Mouse (Mus musculus) hindbrain, embryonic 14.5 days (tissue): Measurements from ENCODE around the gene P2ry12. TPM values are rescaled to one million over a fixed set of nuclear protein-coding genes. Genes with fewer than 3 reads are reported as not detected.
A peak's percentile ranks its signal among the peaks of the same experiment; 100 is the strongest.

Experiments used
- ATAC-seq: fragments of 200-750 bp; cut with Nextera tagmentation; 2 replicates; pipeline ENCODE4 v1.8.0; 2017; ENCODE audit warnings: moderate number of reproducible peaks, mild to moderate bottlenecking, moderate TSS enrichment, moderate library complexity; ENCODE audit not compliant: low FRiP score
- DNase-seq: peaks from one replicate; pipeline ENCODE4 v3.0.0-alpha.2; 2015; ENCODE audit warnings: low spot score
- H3K27ac ChIP-seq: fragments of 300-500 bp; sonication (generic); 2 replicates; pipeline ENCODE4 v1.5.1; 2014; ENCODE audit warnings: mild to moderate bottlenecking, moderate library complexity
- H3K27me3 ChIP-seq: fragments of 300-500 bp; sonication (generic); 2 replicates; pipeline ENCODE4 v1.6.1; 2014; ENCODE audit warnings: mild to moderate bottlenecking, low read length, mixed read lengths; ENCODE audit not compliant: control insufficient read depth, insufficient read depth
- H3K36me3 ChIP-seq: fragments of 300-500 bp; sonication (generic); replicated peaks from 2 replicates; pipeline ENCODE4 v1.6.1; 2014; ENCODE audit not compliant: control insufficient read depth, insufficient read depth
- H3K4me1 ChIP-seq: fragments of 300-500 bp; sonication (generic); replicated peaks from 2 replicates; pipeline ENCODE4 v1.6.1; 2014; ENCODE audit warnings: antibody characterized with exemption, low read length, mixed read lengths; ENCODE audit not compliant: control insufficient read depth, insufficient read depth
- H3K4me2 ChIP-seq: fragments of 300-500 bp; sonication (generic); replicated peaks from 2 replicates; pipeline ENCODE4 v1.6.1; 2014; ENCODE audit warnings: mild to moderate bottlenecking, moderate library complexity
- H3K4me3 ChIP-seq: fragments of 300-500 bp; sonication (generic); replicated peaks from 2 replicates; pipeline ENCODE4 v1.5.1; 2014; ENCODE audit warnings: mild to moderate bottlenecking, low read length
- H3K9ac ChIP-seq: fragments of 300-500 bp; sonication (generic); 2 replicates; pipeline ENCODE4 v1.6.1; 2014
- H3K9me3 ChIP-seq: fragments of 300-500 bp; sonication (generic); 2 replicates; pipeline ENCODE4 v1.6.1; 2016; ENCODE audit warnings: low read length; ENCODE audit not compliant: control insufficient read depth
- WGBS: fragments of 180-500 bp; shearing (Covaris S2); extraction: QIAGEN DNeasy Blood & Tissue Kit; methylation state at CpG from one replicate; pipeline ENCODE4 v1.1.7; 2014; 5-methylcytosine and 5-hydroxymethylcytosine counted together
- polyA plus RNA-seq: library from polyadenylated mRNA; unstranded; fragments of >200 nt; fragmentation: Nextera tagmentation; extraction: Ambion mirVana; gene quantifications from 2 replicates; pipeline ENCODE4 v1.2.1, GENCODE M21; 2014

P2ry12 gene
- polyA plus RNA-seq, 1 experiment from 2014 or later: 10.0 TPM

- no peak overlapping the region for H3K27ac ChIP-seq
- no peak for ATAC-seq
- 94% methylated on average over 3 of the region's 3 CpGs for WGBS
- no peaks in the 10 kb centered on the region for H3K27me3 ChIP-seq
- no peak overlapping the region for H3K4me3 ChIP-seq
- no peaks in the 10 kb centered on the region; the same call in 1 of the 2 replicates for H3K36me3 ChIP-seq
- H3K9me3 ChIP-seq: no peaks in the 10 kb centered on the region
- H3K9ac ChIP-seq: no peak overlapping the region
- no peak overlapping the region for H3K4me2 ChIP-seq
- no peaks in the 10 kb centered on the region for H3K4me1 ChIP-seq
- no peak for DNase-seq
These were observed 15.5 kb upstream of the P2ry12 start for GRCm38 (mm10) chr3:59278254-59278533.

- Histone ChIP-seq H3K4me1 (no peaks in the 10 kb centered on the region), H3K9me3 (no peaks in the 10 kb centered on the region), H3K4me2 (no peak overlapping the region), H3K27ac (no peak overlapping the region), H3K27me3 (no peaks in the 10 kb centered on the region), H3K36me3 (no peaks in the 10 kb centered on the region; the same call in 1 of the 2 replicates), H3K9ac (no peak overlapping the region), H3K4me3 (no peak overlapping the region)
- WGBS: 5% methylated on average over 3 of the region's 3 CpGs
- DNase-seq (no peak), ATAC-seq (peak; percentile 40; the same call in 1 of the 2 replicates)
These were observed 15.0 kb upstream of the P2ry12 start for GRCm38 (mm10) chr3:59277502-59278253.

- 87% methylated on average over 6 of the region's 6 CpGs for WGBS
- H3K4me2 ChIP-seq: no peak overlapping the region
- no peak overlapping the region for H3K9ac ChIP-seq
- H3K36me3 ChIP-seq: peaks cover 11% of the 10 kb centered on the region
- H3K4me1 ChIP-seq: no peaks in the 10 kb centered on the region
- H3K4me3 ChIP-seq: no peak overlapping the region
- ATAC-seq (no peak), DNase-seq (no peak)
- no peaks in the 10 kb centered on the region for H3K27me3 ChIP-seq
- H3K27ac ChIP-seq: no peak overlapping the region
- H3K9me3 ChIP-seq: no peaks in the 10 kb centered on the region
These were observed 8.1 kb upstream of the P2ry12 start for GRCm38 (mm10) chr3:59270811-59271210.

- no peak overlapping the region for H3K4me2 ChIP-seq
- no peak overlapping the region for H3K27ac ChIP-seq
- DNase-seq (no peak), ATAC-seq (no peak)
- H3K9me3 ChIP-seq: no peaks in the 10 kb centered on the region
- H3K4me3 ChIP-seq: no peak overlapping the region
- H3K4me1 ChIP-seq: peaks cover 11% of the 10 kb centered on the region
- no peaks in the 10 kb centered on the region for H3K27me3 ChIP-seq
- peaks cover 7% of the 10 kb centered on the region; the same call in 1 of the 2 replicates for H3K36me3 ChIP-seq
- 88% methylated on average over 3 of the region's 3 CpGs for WGBS
- H3K9ac ChIP-seq: no peak overlapping the region
These were observed 1.3 kb upstream of the P2ry12 start for GRCm38 (mm10) chr3:59263988-59264387.

GRCm38 (mm10) chr3:59263417-59263816 is 746 bp upstream of the P2ry12 start:
- DNase-seq (no peak), ATAC-seq (no peak)
- H3K4me3 ChIP-seq: no peak overlapping the region
- H3K27me3 ChIP-seq: no peaks in the 10 kb centered on the region
- H3K36me3 ChIP-seq: peaks cover under 1% of the 10 kb centered on the region; the same call in 1 of the 2 replicates
- 91% methylated on average over 2 of the region's 2 CpGs for WGBS
- H3K9ac ChIP-seq: no peak overlapping the region
- H3K4me2 ChIP-seq: no peak overlapping the region
- peaks cover 11% of the 10 kb centered on the region for H3K4me1 ChIP-seq
- H3K9me3 ChIP-seq: no peaks in the 10 kb centered on the region
- H3K27ac ChIP-seq: no peak overlapping the region

GRCm38 (mm10) chr3:59261709-59262472 is 780 bp downstream of the P2ry12 start:
- 17% methylated on average over 9 of the region's 9 CpGs for WGBS
- H3K4me3 ChIP-seq: no peak overlapping the region
- H3K36me3 ChIP-seq: no peaks in the 10 kb centered on the region
- DNase-seq: no peak
- H3K9me3 ChIP-seq: no peaks in the 10 kb centered on the region
- H3K27me3 ChIP-seq: no peaks in the 10 kb centered on the region
- ATAC-seq: no peak
- no peak overlapping the region for H3K27ac ChIP-seq
- H3K4me2 ChIP-seq: peak overlapping the region; percentile 17
- peaks cover 11% of the 10 kb centered on the region for H3K4me1 ChIP-seq
- H3K9ac ChIP-seq: no peak overlapping the region

GRCm38 (mm10) chr3:59260745-59261144 is 1.9 kb downstream of the P2ry12 start:
- Histone ChIP-seq H3K4me1 (peaks cover 11% of the 10 kb centered on the region), H3K4me3 (no peak overlapping the region), H3K9ac (no peak overlapping the region), H3K36me3 (no peaks in the 10 kb centered on the region), H3K27ac (no peak overlapping the region), H3K4me2 (no peak overlapping the region), H3K27me3 (no peaks in the 10 kb centered on the region), H3K9me3 (no peaks in the 10 kb centered on the region)
- WGBS: 66% methylated on average over 5 of the region's 5 CpGs
- ATAC-seq (no peak), DNase-seq (no peak)

- no peak overlapping the region for H3K4me3 ChIP-seq
- H3K4me2 ChIP-seq: no peak overlapping the region
- WGBS: 88% methylated on average over 20 of the region's 20 CpGs
- DNase-seq (no peak), ATAC-seq (no peak)
- no peaks in the 10 kb centered on the region for H3K27me3 ChIP-seq
- H3K4me1 ChIP-seq: peaks cover 10% of the 10 kb centered on the region
- no peak overlapping the region for H3K9ac ChIP-seq
- H3K27ac ChIP-seq: no peak overlapping the region
- no peaks in the 10 kb centered on the region for H3K9me3 ChIP-seq
- no peaks in the 10 kb centered on the region; the same call in 1 of the 2 replicates for H3K36me3 ChIP-seq
These were observed 4.7 kb downstream of the P2ry12 start for GRCm38 (mm10) chr3:59257740-59258664.

GRCm38 (mm10) chr3:59250454-59250853 is 12.2 kb downstream of the P2ry12 start:
- no peak for ATAC-seq
- H3K9me3 ChIP-seq: no peaks in the 10 kb centered on the region
- no peak overlapping the region for H3K4me2 ChIP-seq
- no peak overlapping the region for H3K9ac ChIP-seq
- H3K27ac ChIP-seq: no peak overlapping the region
- H3K4me3 ChIP-seq: no peak overlapping the region
- H3K36me3 ChIP-seq: no peaks in the 10 kb centered on the region; the same call in 1 of the 2 replicates
- DNase-seq: no peak
- H3K4me1 ChIP-seq: no peaks in the 10 kb centered on the region
- H3K27me3 ChIP-seq: no peaks in the 10 kb centered on the region
- WGBS: 94% methylated on average over 1 of the region's 1 CpGs
